Mouse (Mus musculus): ENCODE measurements around the gene Tubgcp2.

DNA sequence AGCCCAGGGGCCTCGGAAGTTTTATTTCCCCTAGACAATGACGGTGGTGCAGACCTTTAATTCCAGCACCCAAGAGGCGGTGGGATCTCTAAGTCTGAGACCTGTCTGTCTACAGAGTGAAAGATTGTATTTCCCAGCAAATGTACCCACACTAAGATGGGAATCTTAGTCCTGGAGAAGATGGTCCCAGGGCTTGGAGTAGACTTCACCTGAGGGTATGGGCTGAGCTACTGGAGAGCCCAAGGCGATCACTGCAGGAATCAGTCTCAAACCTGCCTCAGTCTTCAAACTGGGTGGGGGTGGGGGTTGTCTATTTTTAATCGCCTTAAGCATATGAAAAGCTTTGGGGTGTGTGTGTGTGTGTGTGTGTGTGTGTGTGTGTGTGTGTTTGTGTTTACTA is 90.4 kb downstream of the Tubgcp2 start:
- TF ChIP-seq EP300 (IDR thresholded peaks at IDR 0.05; ENCODE audit: low read depth) (no peak), CTCF (IDR thresholded peaks at IDR 0.05; ENCODE audit: low read depth) (no peak)

Data from liver, postnatal 0 days (tissue).